Mouse (Mus musculus): ENCODE data around the gene Slc39a13.
"Not testable (repeated sequence)": the region's sequence is repeated elsewhere in the genome, so short reads cannot be mapped to it uniquely, and the experiment has no call there.

Gene Slc39a13

DNA sequence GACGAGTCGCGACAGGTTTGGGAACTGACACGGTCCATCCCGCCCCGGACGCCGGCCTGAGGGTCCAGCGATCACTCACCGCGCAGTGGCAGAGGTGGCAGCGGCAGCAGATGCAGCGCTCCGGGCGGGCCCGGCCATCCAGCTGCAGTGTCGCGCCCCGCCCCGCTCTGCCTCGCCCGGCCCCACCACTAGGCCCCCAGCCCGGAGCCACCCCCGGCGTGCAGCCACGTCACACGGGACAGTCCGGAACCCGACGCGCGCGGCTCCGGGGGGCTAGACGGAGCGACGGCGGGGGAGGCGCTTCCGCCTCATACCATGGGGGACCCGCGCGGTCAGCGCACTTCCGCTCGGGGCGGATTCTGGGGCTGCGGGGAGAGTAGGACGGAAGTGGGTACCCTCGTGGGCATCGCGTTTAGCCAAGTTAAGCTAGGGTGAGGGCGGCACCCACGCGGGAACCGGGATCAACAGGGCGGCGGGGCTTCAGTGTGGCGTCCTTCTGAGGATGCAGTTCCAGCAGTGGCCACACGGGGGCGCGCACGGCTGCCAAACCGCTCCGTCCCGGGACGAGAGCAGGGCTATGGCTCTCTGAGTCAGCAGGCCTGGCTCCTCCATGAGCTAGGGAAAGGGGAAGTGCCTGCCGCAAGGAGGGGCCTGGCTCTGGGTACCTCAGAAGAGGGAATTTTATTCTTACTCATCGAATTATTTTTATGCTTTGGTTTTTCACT lies at the start of gene Slc39a13:
Gene Slc39a13, minus strand, starts transcription at position 342 of the 725 bp plus-strand sequence.
- DNase-seq (ENCODE audit: low spot score), result peak; percentile 96

DNA sequence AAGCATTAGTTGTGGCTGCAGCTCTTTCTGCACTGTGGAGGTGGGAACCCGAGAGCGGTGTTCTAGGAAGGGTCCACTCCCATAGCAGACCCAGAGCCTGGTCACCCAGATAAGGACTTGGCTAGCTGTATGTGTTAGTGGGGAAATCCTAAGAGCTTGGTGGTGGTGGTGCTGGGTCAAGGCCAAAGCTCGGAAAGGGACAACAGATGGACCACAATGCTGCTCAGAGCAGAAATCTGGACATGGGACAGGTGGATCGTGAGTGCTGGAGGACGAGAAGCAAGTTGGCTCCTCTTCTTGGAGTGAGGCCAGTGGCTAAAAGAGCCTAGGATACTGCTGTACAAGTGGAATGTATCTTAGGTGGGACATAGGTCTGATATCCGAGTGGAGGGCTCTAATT lies 49.3 kb upstream of the Slc39a13 start:
- DNase-seq (ENCODE audit: low spot score), result no peak

DNA sequence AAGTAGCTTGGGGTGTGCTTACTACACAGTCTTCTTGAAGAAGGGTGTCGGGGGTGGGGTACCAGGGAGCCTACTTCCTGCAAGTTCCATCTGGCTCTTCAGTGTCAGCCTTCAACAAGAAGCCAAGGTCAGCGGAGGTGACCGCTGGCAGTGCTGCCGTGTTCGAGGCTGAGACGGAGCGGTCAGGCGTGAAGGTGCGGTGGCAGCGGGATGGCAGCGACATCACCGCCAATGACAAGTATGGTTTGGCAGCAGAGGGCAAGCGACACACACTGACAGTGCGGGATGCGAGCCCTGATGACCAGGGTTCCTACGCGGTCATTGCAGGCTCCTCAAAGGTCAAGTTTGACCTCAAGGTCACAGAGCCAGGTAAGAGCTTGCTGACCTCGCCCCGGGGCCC lies 48.8 kb upstream of the Slc39a13 start:
- DNase-seq (ENCODE audit: low spot score), result no peak

DNA sequence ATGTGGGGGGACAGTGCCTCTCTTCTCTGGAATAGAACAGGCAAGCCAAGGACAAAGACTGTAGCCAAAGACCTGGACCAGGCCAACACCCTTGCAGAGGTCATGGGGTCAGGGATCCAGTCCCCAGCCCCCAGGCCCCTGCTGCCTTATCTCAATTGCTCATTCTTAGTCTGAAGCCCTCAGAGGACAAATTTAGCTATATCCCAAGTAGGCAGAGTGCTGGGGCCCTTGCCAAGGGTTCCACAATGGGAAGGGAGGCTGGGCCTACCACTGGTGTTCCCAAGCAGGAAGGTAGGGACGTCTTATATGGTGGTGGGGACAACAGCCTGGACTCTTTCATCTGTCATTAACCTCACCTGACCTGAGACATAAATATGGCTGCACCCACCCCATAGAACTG lies 48.4 kb upstream of the Slc39a13 start:
- no peak for DNase-seq (ENCODE audit: low spot score)

DNA sequence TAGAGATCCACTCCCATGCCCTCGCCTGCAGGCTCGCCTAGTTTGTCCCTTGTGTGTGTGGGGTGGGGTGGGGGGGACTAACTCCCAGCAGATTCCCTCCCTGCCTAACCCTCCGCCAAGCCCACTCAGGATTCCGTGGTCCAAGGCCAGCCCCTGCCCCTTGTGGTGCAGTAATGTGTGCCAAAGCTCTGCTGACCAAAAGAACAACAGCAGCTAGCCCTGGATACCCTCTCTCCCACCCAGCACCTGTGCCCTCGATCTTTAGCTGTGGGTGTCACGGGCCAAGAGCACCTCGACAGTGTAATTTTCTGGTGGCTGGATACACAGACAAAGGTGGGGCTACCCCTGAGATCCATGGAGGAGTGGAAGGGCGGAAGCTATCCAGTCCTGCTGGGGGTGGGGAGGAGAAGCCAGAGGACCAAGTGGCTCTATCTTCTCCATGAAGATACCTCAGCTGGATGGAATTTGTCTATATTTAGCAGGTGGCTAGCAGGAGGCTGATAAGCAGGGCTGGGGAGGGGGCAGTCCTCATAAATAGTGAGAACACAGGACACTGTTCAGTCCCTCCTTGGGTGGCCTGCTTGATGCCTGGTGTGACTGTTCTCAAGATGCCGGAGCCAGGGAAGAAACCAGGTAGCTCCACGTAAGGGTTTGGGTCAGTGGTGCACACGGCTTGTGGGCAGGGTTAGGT lies 47.5 kb upstream of the Slc39a13 start, which contains the start of gene Mybpc3:
Gene Mybpc3, plus strand, starts transcription at position 560 of the 691 bp plus-strand sequence.
- no peak for DNase-seq (ENCODE audit: low spot score)

DNA sequence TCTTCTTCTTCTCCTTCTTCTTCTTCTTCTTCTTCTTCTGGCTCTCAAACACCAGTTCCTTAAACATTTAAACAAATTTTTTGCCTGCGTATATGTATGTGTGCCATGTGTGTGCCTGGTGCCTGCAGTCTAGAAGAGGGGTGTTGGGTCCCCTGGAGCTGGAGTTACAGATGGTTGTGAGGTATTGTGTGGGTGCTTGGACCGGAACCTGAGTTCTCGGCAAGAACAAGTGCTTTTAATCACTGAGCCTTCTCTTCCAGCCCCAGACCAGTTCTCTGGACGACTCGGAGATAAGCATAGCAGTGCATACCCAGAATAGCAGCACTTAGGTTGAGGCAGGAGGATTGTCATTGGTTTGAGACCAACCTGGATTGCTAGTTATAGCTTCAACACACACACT lies 46.6 kb upstream of the Slc39a13 start:
- DNase-seq (ENCODE audit: low spot score), result no peak

DNA sequence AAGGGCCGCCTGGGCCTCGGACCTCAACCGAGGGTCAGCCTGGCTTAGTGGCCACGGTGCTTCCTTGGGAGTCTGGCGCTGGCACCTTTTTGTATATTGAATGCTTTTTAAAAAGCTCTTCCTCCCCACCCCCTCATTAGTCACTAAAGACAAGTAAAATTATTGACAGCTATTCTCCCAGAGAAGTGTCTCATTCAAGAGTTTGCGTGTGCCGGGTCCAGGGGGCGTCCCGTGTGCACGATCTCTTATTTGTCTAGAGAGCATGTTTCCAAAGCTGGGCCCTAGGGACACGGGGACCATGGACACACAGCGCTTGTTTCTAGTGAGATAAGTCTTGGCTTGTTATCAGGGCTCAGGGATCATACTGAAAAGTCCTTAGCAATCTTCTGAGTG lies 45.4 kb upstream of the Slc39a13 start:
- DNase-seq (ENCODE audit: low spot score), result no peak

DNA sequence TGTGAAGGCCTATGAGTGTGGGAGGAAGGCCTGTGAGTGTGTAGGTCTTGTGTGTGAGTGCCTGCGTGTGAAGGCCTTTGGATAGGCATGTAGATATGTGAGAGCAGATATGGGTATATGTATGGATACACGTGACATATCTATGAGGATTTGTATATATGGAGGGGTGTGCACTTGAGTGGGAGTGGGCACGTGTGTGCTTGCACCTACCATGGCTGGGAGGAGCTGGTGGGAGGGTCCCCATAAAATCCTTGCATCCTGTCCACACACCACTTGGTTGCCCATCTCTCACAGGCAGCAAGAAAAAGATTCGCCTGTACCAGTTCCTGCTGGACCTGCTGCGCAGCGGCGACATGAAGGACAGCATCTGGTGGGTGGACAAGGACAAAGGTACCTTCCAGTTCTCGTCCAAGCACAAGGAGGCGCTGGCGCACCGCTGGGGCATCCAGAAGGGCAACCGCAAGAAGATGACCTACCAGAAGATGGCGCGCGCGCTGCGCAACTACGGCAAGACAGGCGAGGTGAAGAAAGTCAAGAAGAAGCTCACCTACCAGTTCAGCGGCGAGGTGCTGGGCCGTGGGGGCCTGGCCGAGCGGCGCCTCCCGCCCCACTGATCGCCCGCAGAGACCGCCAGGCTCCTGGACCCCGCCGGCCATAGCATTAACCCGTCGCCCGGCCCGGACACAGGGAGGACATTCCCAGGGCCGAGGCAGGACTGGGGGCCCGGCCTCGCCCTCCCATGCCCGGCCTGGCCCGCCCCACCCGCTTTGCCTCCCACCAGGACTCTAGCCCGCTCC lies 44.8 kb upstream of the Slc39a13 start:
- DNase-seq (ENCODE audit: low spot score), result peak; percentile 35

DNA sequence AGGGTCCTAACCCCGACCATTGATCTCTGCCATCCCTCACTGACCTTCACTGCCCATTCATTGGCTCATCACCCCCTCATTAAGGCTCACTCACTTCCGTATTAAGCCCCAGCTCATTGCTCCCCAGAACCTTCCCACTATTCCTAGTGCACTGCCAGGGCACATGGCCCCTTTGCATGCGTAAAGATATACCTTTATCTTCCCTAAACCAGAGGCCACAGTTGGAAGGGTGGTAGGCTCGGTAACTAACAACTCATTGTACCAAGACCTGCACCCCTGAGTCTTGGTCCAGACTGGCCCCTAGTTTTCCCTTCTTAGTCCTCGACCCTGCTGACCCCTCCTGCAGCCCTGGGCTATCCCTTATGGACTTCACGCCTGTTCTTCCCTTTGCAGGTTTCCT lies 43.6 kb upstream of the Slc39a13 start:
- no peak for DNase-seq (ENCODE audit: low spot score)

DNA sequence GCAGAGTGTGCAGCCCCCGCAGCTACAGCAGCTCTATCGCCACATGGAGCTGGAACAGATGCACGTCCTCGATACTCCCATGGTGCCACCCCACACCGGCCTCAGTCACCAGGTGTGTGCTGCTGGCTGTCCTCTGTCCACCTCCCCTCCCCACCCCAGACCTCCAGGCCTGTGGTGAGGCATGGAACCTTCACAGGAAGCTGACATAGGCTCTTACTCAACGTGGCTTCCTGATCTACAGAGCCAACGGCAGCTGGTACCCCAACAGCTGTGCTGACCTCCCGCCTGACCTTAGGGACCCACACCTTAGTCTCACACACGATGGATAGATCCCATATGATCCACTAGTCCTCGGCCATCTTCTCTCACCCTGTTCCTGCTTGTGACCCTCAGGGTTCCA lies 43.1 kb upstream of the Slc39a13 start:
- DNase-seq (ENCODE audit: low spot score), result no peak

DNA sequence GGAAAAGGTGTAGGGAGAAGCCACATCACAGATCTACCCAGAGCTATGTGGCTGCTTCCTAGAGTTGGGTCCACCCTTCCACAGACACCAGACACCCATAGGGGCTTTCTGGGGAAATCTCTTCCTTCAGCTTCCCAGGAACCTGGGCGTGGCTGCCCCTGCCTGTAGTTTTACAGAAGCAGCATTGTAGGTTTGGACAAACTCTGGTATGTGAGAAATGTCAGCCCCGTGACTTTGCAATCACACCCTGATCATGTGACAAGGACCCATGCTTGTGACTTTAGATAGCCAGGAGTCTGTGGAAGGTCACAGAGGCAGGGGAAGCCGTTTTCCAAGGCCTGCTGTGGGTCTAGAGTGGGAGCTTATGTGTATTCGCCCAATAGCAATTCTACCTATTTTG lies 42.3 kb upstream of the Slc39a13 start:
- no peak for DNase-seq (ENCODE audit: low spot score)

DNA sequence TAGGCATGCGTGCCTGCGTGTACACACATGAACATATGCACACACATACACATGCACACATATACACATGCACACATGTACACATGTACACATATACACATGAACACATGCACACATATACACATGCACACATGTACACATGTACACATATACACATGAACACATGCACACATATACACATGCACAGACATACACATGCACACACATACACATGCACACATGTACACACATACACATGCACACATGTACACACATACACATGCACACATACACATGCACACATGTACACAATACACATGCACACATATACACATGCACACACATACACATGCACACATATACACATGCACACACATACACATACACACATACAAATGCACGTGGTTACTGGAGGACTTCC lies 41.6 kb upstream of the Slc39a13 start:
- not testable (repeated sequence) for DNase-seq (ENCODE audit: low spot score)

DNA sequence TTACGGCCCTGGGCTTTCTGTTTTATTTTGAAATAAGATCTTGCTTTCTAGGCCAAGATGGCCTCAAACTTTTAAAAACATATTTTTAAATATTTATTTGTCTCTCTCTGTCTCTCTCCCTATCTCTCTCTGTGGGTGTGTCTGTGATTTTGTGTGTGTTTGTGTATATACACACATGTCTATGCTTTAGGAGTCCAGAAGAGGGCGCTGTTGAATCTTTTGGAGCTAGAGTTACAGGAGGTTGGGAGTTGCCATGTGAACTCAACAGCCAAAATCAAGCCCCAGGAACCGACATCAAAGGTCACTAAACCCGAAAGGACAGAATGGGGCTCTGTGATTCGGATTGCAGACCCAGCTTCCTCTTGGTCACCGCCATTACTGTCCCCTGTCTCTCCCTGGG lies 40.2 kb upstream of the Slc39a13 start:
- no peak for DNase-seq (ENCODE audit: low spot score)

DNA sequence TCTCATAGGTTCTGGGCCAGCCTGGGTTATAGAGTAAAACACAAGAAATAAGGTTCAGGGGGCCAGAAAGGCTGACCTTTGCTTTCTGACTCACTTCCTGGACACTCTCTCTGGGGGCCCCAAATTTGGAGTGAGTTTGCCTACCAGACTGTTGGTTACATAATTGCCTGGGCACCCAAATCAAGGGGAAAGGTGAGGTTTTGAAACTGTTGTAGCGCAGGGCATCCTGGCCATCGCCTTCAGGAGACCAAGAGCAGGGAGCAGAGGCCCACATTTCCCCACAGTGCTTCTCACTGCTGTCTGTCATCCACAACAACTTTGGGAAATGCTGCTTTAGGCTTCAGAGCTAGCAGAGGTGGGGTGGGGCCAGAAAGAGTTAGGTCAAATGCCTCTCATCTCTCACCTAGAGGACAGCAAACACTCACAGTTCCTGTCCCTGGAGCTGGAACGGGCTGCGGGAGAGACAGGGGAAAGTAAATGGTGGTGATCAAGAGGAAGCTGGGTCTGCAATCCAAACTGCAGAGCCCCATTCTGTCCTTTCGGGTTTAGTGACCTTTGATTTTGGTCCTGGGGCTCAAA lies 39.7 kb upstream of the Slc39a13 start:
- DNase-seq (ENCODE audit: low spot score), result no peak

DNA sequence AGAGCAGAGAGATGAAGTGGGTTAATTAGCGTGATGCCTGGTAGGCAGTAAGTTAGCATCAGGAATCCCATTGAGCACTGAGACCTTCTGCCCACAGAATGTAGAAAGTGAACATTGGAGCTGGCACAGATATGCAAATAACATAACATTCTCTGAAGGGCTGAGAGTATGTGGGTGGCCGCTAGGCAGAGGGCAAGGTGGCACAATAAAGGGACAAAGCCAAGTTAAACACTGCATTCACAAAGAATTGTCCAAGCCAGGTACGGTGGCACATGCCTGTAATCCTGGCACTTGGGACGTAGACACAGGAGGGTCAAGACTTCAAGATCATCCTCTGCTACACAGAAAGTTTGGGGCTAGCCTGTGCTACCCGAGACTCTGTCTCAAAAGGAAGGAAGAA lies 39.0 kb upstream of the Slc39a13 start:
- DNase-seq (ENCODE audit: low spot score), result no peak

DNA sequence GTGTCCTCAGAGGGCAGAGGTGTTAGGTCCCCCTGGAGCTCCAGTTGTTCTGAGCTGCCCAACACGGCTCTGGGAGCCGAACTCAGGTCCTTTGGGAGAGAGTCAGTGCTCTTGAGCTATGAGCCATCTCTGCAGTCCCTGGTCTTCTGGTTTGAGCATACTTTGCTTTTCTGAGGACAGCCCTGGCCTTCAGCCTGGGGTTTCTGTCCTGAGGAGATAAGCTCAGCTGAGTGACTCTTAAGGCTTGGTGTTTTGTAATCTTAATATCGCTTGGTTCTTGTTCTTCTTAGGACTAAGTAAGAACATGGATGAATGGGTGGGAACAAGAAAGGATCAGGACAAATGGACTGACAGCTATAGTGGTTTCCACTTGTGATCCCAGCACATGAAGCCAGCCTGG lies 37.9 kb upstream of the Slc39a13 start:
- DNase-seq (ENCODE audit: low spot score), result no peak

DNA sequence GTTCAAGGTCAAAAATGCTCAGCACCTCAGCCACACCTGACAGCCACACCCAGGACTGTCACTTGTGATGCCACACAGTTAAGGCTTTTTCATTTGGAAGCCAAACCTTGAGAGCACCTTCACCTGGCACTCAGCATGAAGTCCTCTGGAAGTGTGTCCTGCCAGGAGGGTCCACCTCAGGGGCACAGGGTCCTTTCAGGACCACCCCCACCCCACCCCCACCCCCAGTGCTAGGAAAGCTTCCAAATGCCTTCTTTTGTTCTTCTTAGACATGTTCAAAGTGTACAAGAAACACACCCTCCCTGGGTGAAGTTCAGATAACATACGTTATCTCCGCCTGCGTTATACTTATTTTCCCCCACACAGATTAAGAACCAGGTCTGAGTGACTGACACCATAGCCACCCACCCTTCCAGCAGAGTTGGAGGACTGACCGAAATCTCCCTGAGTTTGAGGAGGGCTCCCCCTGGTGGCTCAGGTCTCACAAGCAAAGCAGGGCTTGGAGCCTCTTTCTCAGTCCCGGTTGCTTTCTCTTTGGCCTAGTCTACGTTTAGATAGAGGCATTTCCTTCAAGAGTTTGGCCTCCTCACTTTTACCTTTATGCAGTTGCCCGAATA lies 31.0 kb upstream of the Slc39a13 start:
- peak; percentile 87 for DNase-seq (ENCODE audit: low spot score)

DNA sequence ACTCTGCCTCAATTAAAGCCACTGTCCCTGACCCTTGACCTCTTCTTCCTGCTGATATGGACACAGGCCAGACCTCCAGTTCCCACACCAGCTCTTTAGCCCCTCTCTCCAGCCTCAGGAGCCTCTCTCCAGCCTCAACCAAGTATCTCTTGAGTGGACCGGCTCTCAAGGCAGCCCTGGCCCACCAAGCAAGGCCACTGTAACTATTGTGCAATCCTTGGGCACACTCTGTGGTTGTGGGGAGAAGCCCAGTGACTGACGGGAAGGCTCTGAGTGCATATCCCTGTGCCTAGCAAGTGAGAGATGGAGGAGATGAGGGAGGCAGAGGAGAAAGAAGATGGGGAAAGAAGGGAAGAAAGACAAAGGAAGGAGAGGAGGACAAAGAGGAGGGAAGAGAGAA lies 27.9 kb upstream of the Slc39a13 start:
- DNase-seq (ENCODE audit: low spot score), result no peak

DNA sequence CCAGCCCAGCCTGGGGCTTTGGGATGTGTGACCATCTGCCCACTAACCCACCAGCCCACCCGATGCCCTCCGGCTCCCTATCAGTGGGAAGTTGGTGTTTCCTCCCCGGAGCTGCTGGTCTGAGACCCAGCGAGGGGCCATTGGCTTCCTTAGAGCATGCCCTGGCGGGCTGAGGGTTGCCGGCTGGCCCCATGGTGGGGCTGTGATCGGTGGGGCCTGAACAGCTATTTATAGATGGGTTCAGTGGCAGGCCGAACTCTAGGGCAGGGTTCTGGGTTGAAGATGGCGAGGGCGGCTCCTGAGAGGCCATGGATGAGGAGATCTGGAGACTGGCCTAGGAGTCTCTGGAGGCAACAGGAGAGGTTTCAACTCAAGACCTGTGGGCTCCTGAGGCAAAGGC lies 26.8 kb upstream of the Slc39a13 start:
- DNase-seq (ENCODE audit: low spot score), result no peak

DNA sequence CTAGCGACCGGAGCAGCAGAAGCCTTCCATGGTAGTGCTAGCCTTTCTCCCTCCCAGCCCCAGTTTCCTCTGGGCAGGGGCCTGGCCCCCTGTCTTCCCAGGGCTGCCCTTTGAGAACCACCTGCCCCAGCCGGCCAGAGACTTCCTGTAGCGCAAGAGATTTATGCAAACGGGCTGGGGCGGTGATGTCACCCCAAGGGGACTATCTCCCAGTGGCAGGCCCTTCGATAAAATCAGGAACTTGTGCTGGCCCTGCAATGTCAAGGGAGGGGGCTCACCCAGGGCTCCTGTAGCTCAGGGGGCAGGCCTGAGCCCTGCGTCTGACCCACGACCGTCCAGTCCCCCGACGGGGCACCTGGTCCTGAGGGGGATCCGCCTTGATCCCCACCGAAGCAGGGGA lies 26.3 kb upstream of the Slc39a13 start:
- no peak for DNase-seq (ENCODE audit: low spot score)

DNA sequence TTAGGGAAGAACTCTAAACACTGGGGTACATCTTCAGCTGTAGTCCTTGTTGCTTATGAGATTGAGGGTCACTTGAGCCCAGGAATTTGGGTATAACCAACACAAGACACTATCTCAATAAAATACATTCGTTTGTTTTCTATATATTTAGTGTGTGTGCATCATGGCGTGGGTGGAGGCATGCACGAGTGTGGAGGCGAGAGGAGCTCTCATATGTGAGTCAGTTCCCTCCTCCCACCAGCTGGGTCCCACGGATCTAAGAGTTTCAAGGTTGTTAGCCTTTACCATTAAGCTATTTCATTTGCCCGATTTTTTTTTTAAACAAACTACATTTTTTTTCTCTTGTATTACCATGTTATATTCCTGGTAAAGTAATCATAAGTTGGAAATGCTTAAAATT lies 20.6 kb upstream of the Slc39a13 start:
- DNase-seq (ENCODE audit: low spot score), result no peak

DNA sequence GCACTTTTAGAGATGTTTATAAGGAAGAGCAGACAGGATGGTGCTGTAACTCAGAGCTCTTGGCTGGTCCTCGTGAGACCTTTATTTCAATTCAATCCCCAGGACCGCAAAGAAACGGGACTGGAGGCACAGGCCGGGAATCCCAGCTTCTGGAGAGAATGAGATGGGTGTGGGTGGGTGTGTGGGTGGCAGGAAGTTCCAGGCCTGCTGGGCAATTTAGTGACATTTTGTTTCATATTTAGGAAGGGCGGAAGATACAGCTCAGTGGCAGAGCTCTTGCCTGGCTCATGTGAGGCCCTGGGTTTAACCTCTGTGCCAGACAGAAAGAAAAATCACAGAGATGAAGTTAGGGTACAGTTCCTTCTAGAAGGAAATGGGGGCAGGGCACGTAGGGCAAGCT lies 20.0 kb upstream of the Slc39a13 start:
- no peak for DNase-seq (ENCODE audit: low spot score)
